8 mouse cellular contexts compared by ENCODE assay signal in genomic region chr3:97866696-97867095, GRCm38 (mm10). TPM values are rescaled to one million over a fixed set of nuclear protein-coding genes. Genes with fewer than 3 reads are reported as not detected.
DNase-seq lines count a peak whose midpoint lies in the region; ATAC-seq and TF ChIP-seq lines count a peak whose summit lies in the region.

No protein-coding gene starts in this region.

- ATAC-seq in limb, embryonic 12.5 days (ENCODE audit: insufficient number of reproducible peaks, insufficient read depth, low FRiP score, low TSS enrichment, low read depth) = no peak
- ATAC-seq in limb, embryonic 14.5 days (ENCODE audit: low FRiP score, low read depth) = no peak
- ATAC-seq in megakaryocyte-erythroid progenitor cell, adult 5-6 weeks (replicated peaks; ENCODE audit: low FRiP score, low TSS enrichment, poor library complexity, severe bottlenecking) = no peak

- H3K4me1 ChIP-seq in limb, embryonic 12.5 days (replicated peaks) = peaks cover 12% of the 10 kb centered on the region
- peaks cover 14% of the 10 kb centered on the region for H3K4me1 ChIP-seq in limb, embryonic 10.5 days
- peaks cover 7% of the 10 kb centered on the region; the same call in 1 of the 2 replicates for H3K4me1 ChIP-seq in limb, embryonic 14.5 days (ENCODE audit: control insufficient read depth, insufficient read depth, low read length)
- peaks cover 17% of the 10 kb centered on the region for H3K4me1 ChIP-seq in olfactory bulb, adult 2 months (ENCODE audit: control insufficient read depth, insufficient read depth, low read length)

- H3K27me3 ChIP-seq in limb, embryonic 12.5 days = peaks cover 48% of the 10 kb centered on the region
- peaks cover 55% of the 10 kb centered on the region for H3K27me3 ChIP-seq in limb, embryonic 10.5 days (ENCODE audit: low read depth, poor library complexity, severe bottlenecking)
- peaks cover 18% of the 10 kb centered on the region; the same call in 1 of the 2 replicates for H3K27me3 ChIP-seq in limb, embryonic 14.5 days (ENCODE audit: control insufficient read depth, insufficient read depth, low read length)

- H3K4me3 ChIP-seq in gastrocnemius, adult 2 months = peak overlapping the region; percentile 68
- no peak overlapping the region; the same call in 1 of the 2 replicates for H3K4me3 ChIP-seq in limb, embryonic 12.5 days (replicated peaks)
- no peak overlapping the region for H3K4me3 ChIP-seq in limb, embryonic 10.5 days
- peak overlapping the region; percentile 57 for H3K4me3 ChIP-seq in limb, embryonic 14.5 days (replicated peaks; ENCODE audit: low read length)
- peak overlapping the region; percentile 70 for H3K4me3 ChIP-seq in olfactory bulb, adult 2 months (ENCODE audit: insufficient read depth, low read depth, low read length)

- no peak overlapping the region for H3K9ac ChIP-seq in limb, embryonic 12.5 days (replicated peaks)
- peak overlapping the region; percentile 55; the same call in 1 of the 2 replicates for H3K9ac ChIP-seq in limb, embryonic 14.5 days (ENCODE audit: low read depth, low read length, severe bottlenecking)

- H3K27ac ChIP-seq in gastrocnemius, adult 2 months = peak overlapping the region; percentile 99
- H3K27ac ChIP-seq in limb, embryonic 12.5 days = no peak overlapping the region
- no peak overlapping the region for H3K27ac ChIP-seq in limb, embryonic 10.5 days
- H3K27ac ChIP-seq in limb, embryonic 14.5 days (replicated peaks; ENCODE audit: low read depth, low read length) = no peak overlapping the region
- no peak overlapping the region for H3K27ac ChIP-seq in olfactory bulb, adult 2 months (ENCODE audit: insufficient read depth, low read depth, low read length)

- WGBS in limb, embryonic 12.5 days = 65% methylated on average over 4 of the region's 4 CpGs
- 75% methylated on average over 4 of the region's 4 CpGs for WGBS in limb, embryonic 10.5 days
- WGBS in limb, embryonic 14.5 days = 69% methylated on average over 4 of the region's 4 CpGs
- 51% methylated on average over 4 of the region's 4 CpGs for WGBS in olfactory bulb, adult 2 months

- TF ChIP-seq POLR2A in limb, embryonic 14.5 days (IDR thresholded peaks at IDR 0.05; ENCODE audit: borderline replicate concordance, extremely low read depth, insufficient read depth, insufficient read length) = no peak
- TF ChIP-seq POLR2A in olfactory bulb, adult 2 months (IDR thresholded peaks at IDR 0.05; ENCODE audit: insufficient read depth, low read depth, low read length) = no peak

- no peak for DNase-seq in gastrocnemius, adult 2 months
- no peak for DNase-seq in gastrocnemius, adult 18-20 months (ENCODE audit: low spot score)
- no peak for DNase-seq in limb, embryonic 10.5 days (ENCODE audit: low spot score)
- DNase-seq in limb, embryonic 14.5 days (ENCODE audit: low spot score) = no peak
- DNase-seq in right cerebral cortex, postnatal 36 days (ENCODE audit: low spot score in 2 of 2) = no peak

- intact Hi-C loops in gastrocnemius, adult 2 months (cut with DNase I) = no loop called here

- peak overlapping the region; percentile 96; the same call in 1 of the 2 replicates for H3K4me2 ChIP-seq in limb, embryonic 12.5 days
- H3K4me2 ChIP-seq in limb, embryonic 14.5 days (replicated peaks; ENCODE audit: low read depth, low read length, severe bottlenecking) = peak overlapping the region; percentile 94

- H3K9me3 ChIP-seq in limb, embryonic 12.5 days = no peaks in the 10 kb centered on the region
- H3K9me3 ChIP-seq in limb, embryonic 10.5 days (replicated peaks) = no peaks in the 10 kb centered on the region
- H3K9me3 ChIP-seq in limb, embryonic 14.5 days (ENCODE audit: control insufficient read depth, low read length) = no peaks in the 10 kb centered on the region

- no peak for TF ChIP-seq CTCF in gastrocnemius, adult 2 months (IDR thresholded peaks at IDR 0.05)
- no peak for TF ChIP-seq CTCF in olfactory bulb, adult 2 months (IDR thresholded peaks at IDR 0.05; ENCODE audit: insufficient read depth, low read depth, low read length)

- H3K36me3 ChIP-seq in limb, embryonic 12.5 days = no peaks in the 10 kb centered on the region
- H3K36me3 ChIP-seq in limb, embryonic 10.5 days = no peaks in the 10 kb centered on the region
- no peaks in the 10 kb centered on the region for H3K36me3 ChIP-seq in limb, embryonic 14.5 days (ENCODE audit: control insufficient read depth, insufficient read depth, low read length)

RNA-seq across cellular contexts. Expression of gene Pde4dip, which starts 21.8 kb away (rescaled TPM):
- total RNA-seq in gastrocnemius, adult 2 months (2021) = 1,000 to 10,000 TPM; 3,559 to 3,570 TPM
- total RNA-seq in gastrocnemius, adult 18-20 months (2021) = 1,000 to 10,000 TPM; 2,910 to 3,459 TPM
- 31.9 and 35.8 TPM in 2 replicates for polyA plus RNA-seq in limb, embryonic 12.5 days (2016; fragmentation: Nextera tagmentation; extraction: Ambion mirVana)
- 15.6 and 22.8 TPM in 2 replicates for polyA plus RNA-seq in limb, embryonic 10.5 days (2016; fragmentation: Nextera tagmentation; extraction: Ambion mirVana)
- polyA plus RNA-seq in limb, embryonic 14.5 days (2012; rRNA removed) = 33.3 and 37.1 TPM in 2 replicates
- 38.5 and 40.3 TPM in 2 replicates for polyA plus RNA-seq in limb, embryonic 14.5 days (2014; fragmentation: Nextera tagmentation; extraction: Ambion mirVana)
- 39.5 and 82.8 TPM in 2 replicates for polyA plus RNA-seq in olfactory bulb, adult 2 months (2012; ENCODE audit: insufficient read depth, insufficient read length, low replicate concordance, missing spikeins)
- total RNA-seq in megakaryocyte-erythroid progenitor cell, adult 5-6 weeks (2014; fragmentation: Nextera tagmentation) = 0.96 and 1.5 TPM in 2 replicates
- total RNA-seq in megakaryocyte-erythroid progenitor cell, adult 5-6 weeks (2017) = 1.2 and 3.4 TPM in 2 replicates

RNA-seq across cellular contexts. Expression of gene Sec22b, which starts 34.3 kb away (rescaled TPM):
- 10 to 100 TPM; 24.2 to 32.1 TPM for total RNA-seq in gastrocnemius, adult 2 months (2021)
- 10 to 100 TPM; 25.7 to 28.8 TPM for total RNA-seq in gastrocnemius, adult 18-20 months (2021)
- polyA plus RNA-seq in limb, embryonic 12.5 days (2016; fragmentation: Nextera tagmentation; extraction: Ambion mirVana) = 122 and 130 TPM in 2 replicates
- polyA plus RNA-seq in limb, embryonic 10.5 days (2016; fragmentation: Nextera tagmentation; extraction: Ambion mirVana) = 121 and 139 TPM in 2 replicates
- polyA plus RNA-seq in limb, embryonic 14.5 days (2012; rRNA removed) = 82.4 and 110 TPM in 2 replicates
- 182 and 194 TPM in 2 replicates for polyA plus RNA-seq in limb, embryonic 14.5 days (2014; fragmentation: Nextera tagmentation; extraction: Ambion mirVana)
- polyA plus RNA-seq in olfactory bulb, adult 2 months (2012; ENCODE audit: insufficient read depth, insufficient read length, low replicate concordance, missing spikeins) = not detected in 2 replicates
- 38.9 and 51.7 TPM in 2 replicates for total RNA-seq in megakaryocyte-erythroid progenitor cell, adult 5-6 weeks (2014; fragmentation: Nextera tagmentation)
- total RNA-seq in megakaryocyte-erythroid progenitor cell, adult 5-6 weeks (2017) = 35.0 and 41.5 TPM in 2 replicates

Comparison
In these comparisons a context has a peak if more than half of its experiments do, and no peak if none do; other contexts are left out.
1. H3K4me3 ChIP-seq: peak in gastrocnemius, adult 2 months (single experiment), limb, embryonic 14.5 days (single experiment) and olfactory bulb, adult 2 months (single experiment); none in limb, embryonic 12.5 days (single experiment) and limb, embryonic 10.5 days (single experiment).